Mouse (Mus musculus) urinary bladder, postnatal 36 days (tissue): Measurements from ENCODE around the gene Pon1.

ENCODE experiments used
- DNase-seq, 2 experiments: peaks; one replicate each; pipeline ENCODE4 v3.0.0; 2022; ENCODE audit warnings: low spot score in 2 of 2, mixed read lengths in 1 of 2

The Pon1 gene

GRCm38 (mm10) chr6:5134986-5135385 is 58.8 kb downstream of the Pon1 start:
- no peak for DNase-seq

- DNase-seq = no peak
These were observed 64.2 kb downstream of the Pon1 start for GRCm38 (mm10) chr6:5129364-5130093.

GRCm38 (mm10) chr6:5120229-5120628 is 73.5 kb downstream of the Pon1 start:
- DNase-seq = no peak

- DNase-seq = no peak
These were observed 74.4 kb downstream of the Pon1 start for GRCm38 (mm10) chr6:5119181-5119910.
